Mouse (Mus musculus) CH12.LX (cell line): ENCODE results near the gene Fig4. TPM values are rescaled to one million over a fixed set of nuclear protein-coding genes. Genes with fewer than 3 reads are reported as not detected.

Experiments
- DNase-seq: peaks from one replicate; pipeline ENCODE4 v3.0.0-alpha.2; 2013; ENCODE audit errors: extremely low read depth
- H3K27ac ChIP-seq: 2 replicates; pipeline ENCODE4 v1.5.1; 2012; ENCODE audit warnings: low read depth, mild to moderate bottlenecking, control low read depth, moderate library complexity; ENCODE audit not compliant: insufficient read depth
- H3K27me3 ChIP-seq: replicated peaks from 2 replicates; pipeline ENCODE3; 2012; ENCODE audit warnings: inconsistent platforms
- H3K36me3 ChIP-seq, 2 experiments: replicated peaks in 1 of 2; 2 replicates each; pipeline versions ENCODE3 to v1.6.1; 2012; ENCODE audit warnings: inconsistent platforms in 1 of 2, low read length in 1 of 2, mild to moderate bottlenecking in 1 of 2, mixed read lengths in 1 of 2, moderate library complexity in 1 of 2; ENCODE audit not compliant: control insufficient read depth in 1 of 2, insufficient read depth in 1 of 2
- H3K4me1 ChIP-seq, 2 experiments: 2 replicates each; pipeline ENCODE4 v1.6.1; 2012; ENCODE audit warnings: inconsistent platforms in 1 of 2, moderate library complexity in 1 of 2; ENCODE audit not compliant: insufficient read depth in 2 of 2, control insufficient read depth in 1 of 2
- H3K4me2 ChIP-seq: 2 replicates; pipeline ENCODE4 v1.6.1; 2012; ENCODE audit warnings: low read depth, mild to moderate bottlenecking, control low read depth; ENCODE audit not compliant: poor library complexity, insufficient read depth, severe bottlenecking
- H3K4me3 ChIP-seq, 3 experiments: fragments of 150-350 bp in 1 of 3; sonication (generic) in 1 of 3; replicated peaks in 1 of 3; 2 replicates each; pipeline versions ENCODE3 to v1.5.1; 2011 to 2012; ENCODE audit warnings: low read depth in 2 of 3, low read length in 2 of 3, mild to moderate bottlenecking in 2 of 3, moderate library complexity in 2 of 3, control low read depth in 1 of 3, improper control_type of control experiment in 1 of 3, inconsistent platforms in 1 of 3, mixed read lengths in 1 of 3; ENCODE audit not compliant: poor library complexity in 1 of 3
- H3K79me2 ChIP-seq: replicated peaks from 2 replicates; pipeline ENCODE4 v1.6.1; 2012; ENCODE audit warnings: mild to moderate bottlenecking, moderate library complexity; ENCODE audit not compliant: control insufficient read depth, poor library complexity, insufficient read depth, severe bottlenecking; ENCODE audit errors: extremely low read depth
- H3K9ac ChIP-seq: 2 replicates; pipeline ENCODE4 v1.6.1; 2012; ENCODE audit warnings: low read depth, mild to moderate bottlenecking, control low read depth, moderate library complexity; ENCODE audit not compliant: insufficient read depth
- H3K9me3 ChIP-seq: replicated peaks from 2 replicates; pipeline ENCODE3; 2012; ENCODE audit warnings: low read length, inconsistent platforms, mixed read lengths
- BHLHE40 ChIP-seq: IDR thresholded peaks from 2 replicates; pipeline ENCODE4 v1.6.1; 2011; ENCODE audit warnings: mild to moderate bottlenecking, low read depth, low read length, improper control_type of control experiment
- CHD1 ChIP-seq: IDR thresholded peaks from 2 replicates; pipeline ENCODE4 v1.6.1; 2012; ENCODE audit warnings: low read depth, low read length, improper control_type of control experiment, inconsistent platforms
- E2F4 ChIP-seq: IDR thresholded peaks from 2 replicates; pipeline ENCODE4 v1.6.1; 2011; ENCODE audit warnings: low read depth, low read length, improper control_type of control experiment; ENCODE audit not compliant: insufficient replicate concordance
- EP300 ChIP-seq: IDR thresholded peaks from 2 replicates; pipeline ENCODE4 v1.6.1; 2011; ENCODE audit warnings: low read length, improper control_type of control experiment
- ETS1 ChIP-seq: conservative IDR thresholded peaks from 2 replicates; pipeline ENCODE4 v1.6.1; 2012; ENCODE audit warnings: low read depth, mild to moderate bottlenecking, inconsistent platforms, low read length, improper control_type of control experiment, moderate library complexity
- GABPA ChIP-seq: IDR thresholded peaks from 2 replicates; pipeline ENCODE4 v1.6.1; 2012; ENCODE audit warnings: low read depth, low read length, improper control_type of control experiment, inconsistent platforms; ENCODE audit not compliant: insufficient replicate concordance
- IRF4 ChIP-seq: IDR thresholded peaks from 2 replicates; pipeline ENCODE4 v1.6.1; 2014; ENCODE audit warnings: low read depth, mild to moderate bottlenecking, inconsistent platforms, low read length, improper control_type of control experiment
- JUN ChIP-seq: IDR thresholded peaks from 2 replicates; pipeline ENCODE4 v1.6.1; 2011; ENCODE audit warnings: low read depth, mild to moderate bottlenecking, low read length, improper control_type of control experiment, moderate library complexity; ENCODE audit not compliant: insufficient read depth
- JUND ChIP-seq: conservative IDR thresholded peaks from 2 replicates; pipeline ENCODE4 v1.6.1; 2011; ENCODE audit warnings: low read depth, low read length, improper control_type of control experiment
- MAX ChIP-seq: IDR thresholded peaks from 2 replicates; pipeline ENCODE4 v1.6.1; 2011; ENCODE audit warnings: low read length, improper control_type of control experiment
- MAZ ChIP-seq: IDR thresholded peaks from 2 replicates; pipeline ENCODE4 v1.6.1; 2012; ENCODE audit warnings: low read depth, mild to moderate bottlenecking, inconsistent platforms, low read length, improper control_type of control experiment, moderate library complexity
- MEF2A ChIP-seq: IDR thresholded peaks from 2 replicates; pipeline ENCODE4 v1.6.1; 2014; ENCODE audit warnings: low read depth, mild to moderate bottlenecking, inconsistent platforms, low read length, improper control_type of control experiment, borderline replicate concordance
- MXI1 ChIP-seq: IDR thresholded peaks from 2 replicates; pipeline ENCODE4 v1.6.1; 2011; ENCODE audit warnings: mild to moderate bottlenecking, low read depth, low read length, improper control_type of control experiment
- NRF1 ChIP-seq: IDR thresholded peaks from 2 replicates; pipeline ENCODE4 v1.6.1; 2014; ENCODE audit warnings: low read depth, mild to moderate bottlenecking, inconsistent platforms, low read length, improper control_type of control experiment, moderate library complexity
- POLR2A ChIP-seq: IDR thresholded peaks from 2 replicates; pipeline ENCODE4 v1.6.1; 2011; ENCODE audit warnings: low read depth, mild to moderate bottlenecking, improper control_type of control experiment, low read length
- RAD21 ChIP-seq: IDR thresholded peaks from 2 replicates; pipeline ENCODE4 v1.6.1; 2011; ENCODE audit warnings: low read depth, mild to moderate bottlenecking, low read length, improper control_type of control experiment, moderate library complexity
- SMC3 ChIP-seq: IDR thresholded peaks from 2 replicates; pipeline ENCODE4 v1.6.1; 2011; ENCODE audit warnings: low read depth, low read length, improper control_type of control experiment
- TCF12 ChIP-seq: IDR thresholded peaks from 2 replicates; pipeline ENCODE4 v1.6.1; 2014; ENCODE audit warnings: low read depth, mild to moderate bottlenecking, inconsistent platforms, low read length, improper control_type of control experiment
- ZC3H11A ChIP-seq: IDR thresholded peaks from 2 replicates; pipeline ENCODE4 v1.6.1; 2012; ENCODE audit warnings: low read depth, mild to moderate bottlenecking, inconsistent platforms, low read length, improper control_type of control experiment
- ZMIZ1 ChIP-seq: IDR thresholded peaks from 2 replicates; pipeline ENCODE4 v1.6.1; 2012; ENCODE audit warnings: low read depth, mild to moderate bottlenecking, inconsistent platforms, low read length, improper control_type of control experiment
- dilution Hi-C: fragments of 300-500 bp; cut with MboI; formaldehyde crosslinking; loops from 2 replicates; pipeline ENCODE4 v1.14.3; 2020; ENCODE audit warnings: low sequenced_read_pairs; ENCODE audit not compliant: extremely low pct_unique_long_range_greater_than_20kb, extremely low pct_ligation_motif_present
- in situ Hi-C: fragments of 300-500 bp; cut with MboI; formaldehyde crosslinking; loops from 3 replicates; pipeline ENCODE4 v1.14.3; 2019; ENCODE audit warnings: low sequenced_read_pairs, low pct_ligation_motif_present, low pct_unique_long_range_greater_than_20kb, mixed read lengths
- polyA plus RNA-seq: library from polyadenylated mRNA; unstranded; fragments of >175 nt; gene quantifications from 2 replicates; pipeline ENCODE4 v1.2.1, GENCODE M21; 2012; ENCODE audit warnings: low read depth; ENCODE audit not compliant: insufficient read length
- total RNA-seq, 2 experiments: library from RNA; depleted of rRNA; stranded (reverse); fragments of 300-350 nt in 1 of 2; fragments of >200 nt in 1 of 2; gene quantifications; 2 replicates each; pipeline ENCODE4 v1.2.3; 2012 to 2014

Gene Fig4
- total and polyA plus RNA-seq, 3 experiments, result 22.6 to 39.6 (median 35.4) TPM

GRCm38 (mm10) chr10:41261889-41262288, 41.2 kb downstream of the Fig4 start:
- dilution Hi-C loops, result no loop called here
- no peak overlapping the region for H3K4me3 ChIP-seq
- no peak overlapping the region for H3K4me2 ChIP-seq
- H3K9me3 ChIP-seq, result no peaks in the 10 kb centered on the region
- no peaks in the 10 kb centered on the region for H3K27me3 ChIP-seq
- no peaks in the 10 kb centered on the region for H3K79me2 ChIP-seq
- no peak overlapping the region for H3K27ac ChIP-seq
- in situ Hi-C loops, result no loop called here
- peaks cover 14 to 72% of the 10 kb centered on the region in 2 experiments for H3K36me3 ChIP-seq
- H3K4me1 ChIP-seq, result no peaks in the 10 kb centered on the region
- H3K9ac ChIP-seq, result no peak overlapping the region
- no peak for DNase-seq
- TF ChIP-seq GABPA, result no peak

DNA sequence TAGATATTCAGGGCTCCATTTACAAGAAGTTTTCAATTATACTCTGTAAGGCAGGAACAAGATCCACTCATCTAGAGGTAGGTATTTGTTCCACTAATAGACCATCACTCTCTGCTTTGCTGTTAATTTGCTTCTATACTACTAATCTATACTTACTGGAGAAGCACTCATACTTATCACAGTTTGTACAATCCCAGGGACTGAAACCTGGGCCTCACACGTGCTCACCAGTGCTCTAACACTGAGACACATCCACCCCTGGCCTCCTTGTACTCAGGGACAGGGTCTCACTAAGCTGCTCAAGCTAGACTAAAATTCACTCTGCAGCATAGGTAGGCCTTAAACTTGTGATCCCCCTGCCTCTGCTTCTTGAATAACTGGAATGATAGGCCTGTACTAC, 41.8 kb downstream of the Fig4 start:
- no peak overlapping the region for H3K9ac ChIP-seq
- in situ Hi-C loops (no loop called here), dilution Hi-C loops (no loop called here)

GRCm38 (mm10) chr10:41260243-41261006, 42.6 kb downstream of the Fig4 start:
- DNase-seq, result no peak
- Histone ChIP-seq H3K4me2 (no peak overlapping the region), H3K79me2 (no peaks in the 10 kb centered on the region), H3K36me3 (peaks cover 23 to 75% of the 10 kb centered on the region in 2 experiments), H3K4me1 (no peaks in the 10 kb centered on the region), H3K9ac (no peak overlapping the region), H3K27me3 (no peaks in the 10 kb centered on the region), H3K4me3 (no peak overlapping the region), H3K27ac (no peak overlapping the region), H3K9me3 (no peaks in the 10 kb centered on the region)
- dilution Hi-C loops (no loop called here), in situ Hi-C loops (no loop called here)
- TF ChIP-seq BHLHE40 (no peak), RAD21 (no peak), EP300 (no peak), ZC3H11A (no peak), MXI1 (no peak), NRF1 (no peak), MAZ (no peak)

More for the DNA sequence above, 41.8 kb downstream of the Fig4 start:
- TF ChIP-seq SMC3 (no peak), GABPA (no peak), ETS1 (no peak), JUN (no peak), JUND (no peak), POLR2A (no peak), E2F4 (no peak), MAZ (no peak), IRF4 (no peak), MEF2A (no peak), CHD1 (no peak), MAX (no peak), TCF12 (no peak), ZMIZ1 (no peak)
- Histone ChIP-seq H3K4me3 (no peak overlapping the region), H3K79me2 (no peaks in the 10 kb centered on the region), H3K36me3 (peaks cover 16 to 72% of the 10 kb centered on the region in 2 experiments), H3K9me3 (no peaks in the 10 kb centered on the region), H3K27ac (no peak overlapping the region), H3K4me2 (no peak overlapping the region), H3K27me3 (no peaks in the 10 kb centered on the region), H3K4me1 (no peaks in the 10 kb centered on the region)
- DNase-seq, result no peak
